Comparison of ENCODE assay signal across 8 mouse cellular contexts in genomic region chr9:29145901-29146300, GRCm38 (mm10).
DNase-seq lines count a peak whose midpoint lies in the region; ATAC-seq and TF ChIP-seq lines count a peak whose summit lies in the region.
"Had no signal": no experiment of that assay in that cellular context is flagged by ENCODE, and none has a peak within 500 bp of the region (broad histone marks: within the 10 kb centered on the region; RNA-seq: fewer than 3 reads in every experiment).

No protein-coding gene starts in this region.

- no peak for ATAC-seq in neural tube, embryonic 15.5 days (ENCODE audit: low FRiP score)
- ATAC-seq in erythroid progenitor cell, adult 5-6 weeks (replicated peaks; ENCODE audit: low FRiP score, poor library complexity, severe bottlenecking): no peak

- DNase-seq in neural tube, embryonic 10.5 days (ENCODE audit: extremely low spot score, low spot score): peak; percentile 53
- peak; percentile 83 for DNase-seq in brain, embryonic 14.5 days (ENCODE audit: low read depth)
- peak; percentile 72 for DNase-seq in kidney, postnatal 10 days
- DNase-seq in testis, postnatal 14 days (ENCODE audit: low spot score): peak; percentile 33
- DNase-seq in gastrocnemius, adult 18-20 months (ENCODE audit: low spot score): no peak

- 19% methylated on average over 4 of the region's 4 CpGs for WGBS in neural tube, embryonic 15.5 days

- no peak for TF ChIP-seq POLR2A in brain, embryonic 14.5 days (IDR thresholded peaks at IDR 0.05; ENCODE audit: borderline replicate concordance, extremely low read depth, insufficient read depth, insufficient read length, poor library complexity, severe bottlenecking)

- H3K9me3 ChIP-seq in neural tube, embryonic 15.5 days (replicated peaks): no peaks in the 10 kb centered on the region
- H3K9me3 ChIP-seq: embryonic facial prominence, embryonic 12.5 days had no signal

- no peak overlapping the region for H3K4me3 ChIP-seq in neural tube, embryonic 15.5 days (replicated peaks)
- H3K4me3 ChIP-seq: embryonic facial prominence, embryonic 12.5 days had no signal

- peaks cover 6% of the 10 kb centered on the region; the same call in 1 of the 2 replicates for H3K4me1 ChIP-seq in neural tube, embryonic 15.5 days
- H3K4me1 ChIP-seq: embryonic facial prominence, embryonic 12.5 days had no signal

- H3K9ac ChIP-seq in neural tube, embryonic 15.5 days (replicated peaks): no peak overlapping the region
- H3K9ac ChIP-seq: embryonic facial prominence, embryonic 12.5 days had no signal

- H3K4me2 ChIP-seq in neural tube, embryonic 15.5 days: no peak overlapping the region
- H3K4me2 ChIP-seq: embryonic facial prominence, embryonic 12.5 days had no signal

- no peak overlapping the region for H3K27ac ChIP-seq in neural tube, embryonic 15.5 days (replicated peaks)
- H3K27ac ChIP-seq: embryonic facial prominence, embryonic 12.5 days had no signal

- H3K36me3 ChIP-seq in neural tube, embryonic 15.5 days: no peaks in the 10 kb centered on the region
- H3K36me3 ChIP-seq: embryonic facial prominence, embryonic 12.5 days had no signal

- no peaks in the 10 kb centered on the region for H3K27me3 ChIP-seq in neural tube, embryonic 15.5 days (replicated peaks)
- H3K27me3 ChIP-seq: embryonic facial prominence, embryonic 12.5 days had no signal

- TF ChIP-seq CTCF in brain, embryonic 14.5 days (IDR thresholded peaks at IDR 0.05; ENCODE audit: borderline replicate concordance, extremely low read depth, insufficient read depth, insufficient read length): no peak
